Mouse (Mus musculus) monocyte, adult 5-6 weeks (primary cell): ENCODE data around the gene Ryr1. TPM values are rescaled to one million over a fixed set of nuclear protein-coding genes. Genes with fewer than 3 reads are reported as not detected.
"Not testable (repeated sequence)": the region's sequence is repeated elsewhere in the genome, so short reads cannot be mapped to it uniquely, and the experiment has no call there.

Source experiments
- ATAC-seq: fragments of 153-309, 156-312 bp; replicated peaks from 2 replicates; pipeline ENCODE4 v1.8.0; 2017; ENCODE audit warnings: mild to moderate bottlenecking; ENCODE audit not compliant: low TSS enrichment, insufficient number of reproducible peaks, severe bottlenecking, poor library complexity, low FRiP score
- total RNA-seq: library from RNA; stranded (forward); fragments of 200-1000, 200-491, 200-594 nt; gene quantifications from 3 replicates; pipeline ENCODE4 v1.2.3, GENCODE M21; 2017

Ryr1 gene
- total RNA-seq, 1 experiment from 2014 or later = 3.1 TPM

DNA sequence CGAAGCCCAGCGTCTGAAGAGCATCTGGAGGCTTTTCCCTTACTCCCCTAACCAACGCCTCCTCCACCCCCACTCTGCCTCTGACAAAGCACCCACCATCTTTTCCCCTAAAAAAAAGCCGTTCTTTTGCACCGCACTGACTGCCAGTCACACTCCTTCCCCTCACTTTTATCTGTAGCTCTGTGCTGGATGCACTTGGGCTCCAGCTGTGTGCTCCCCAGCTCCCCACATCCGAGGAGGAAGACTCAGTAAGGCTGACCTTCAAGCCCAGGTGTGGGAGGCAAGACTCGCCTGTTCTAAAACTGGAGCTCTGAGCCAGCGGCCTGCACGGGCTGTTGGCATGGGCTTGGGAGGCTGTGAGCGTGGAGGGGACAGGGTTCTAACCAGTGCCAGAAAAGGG is 26.5 kb upstream of the Ryr1 start:
- no peak for ATAC-seq

- no peak for ATAC-seq
Measured at GRCm38 (mm10) chr7:29148771-29149170, 23.8 kb upstream of the Ryr1 start.

GRCm38 (mm10) chr7:29146625-29147367 is 21.8 kb upstream of the Ryr1 start:
- ATAC-seq = no peak

GRCm38 (mm10) chr7:29144006-29144405 is 19.0 kb upstream of the Ryr1 start:
- ATAC-seq = peak; percentile 63

DNA sequence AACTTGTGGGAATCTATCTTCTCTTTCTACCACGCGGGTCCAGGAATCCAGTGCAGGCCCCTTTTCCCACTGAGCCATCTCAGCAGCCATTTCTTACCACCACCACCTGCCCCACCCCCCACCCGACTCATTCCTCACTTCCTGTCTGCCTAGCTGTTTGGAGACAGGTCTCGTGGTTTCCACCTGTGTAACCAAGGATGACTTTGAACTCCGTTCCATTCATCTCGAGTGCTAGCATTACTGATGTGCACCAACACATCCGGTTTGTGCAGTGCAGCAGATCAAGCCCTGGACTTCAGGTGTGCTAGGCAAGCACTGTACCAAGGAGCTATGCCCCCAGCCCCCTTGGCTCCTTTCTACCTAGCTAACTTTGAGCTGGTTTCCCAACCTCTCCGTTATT is 16.4 kb upstream of the Ryr1 start:
- no peak for ATAC-seq

DNA sequence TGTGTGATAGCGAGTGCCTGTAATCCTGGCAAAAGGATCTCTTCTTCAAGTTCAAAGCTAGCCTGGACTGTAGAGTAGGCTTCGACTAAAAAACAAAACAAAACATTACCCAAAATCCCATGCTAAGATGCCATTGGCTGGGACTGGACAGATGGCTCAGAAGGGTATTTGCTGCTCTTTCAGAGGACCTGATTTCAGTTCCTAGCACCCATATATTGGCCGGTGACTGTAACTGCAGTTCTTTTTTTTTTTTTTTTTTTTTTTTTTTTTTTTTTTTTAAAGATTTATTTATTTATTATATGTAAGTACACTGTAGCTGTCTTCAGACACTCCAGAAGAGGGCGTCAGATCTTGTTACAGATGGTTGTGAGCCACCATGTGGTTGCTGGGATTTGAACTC is 14.3 kb upstream of the Ryr1 start:
- ATAC-seq = not testable (repeated sequence)

DNA sequence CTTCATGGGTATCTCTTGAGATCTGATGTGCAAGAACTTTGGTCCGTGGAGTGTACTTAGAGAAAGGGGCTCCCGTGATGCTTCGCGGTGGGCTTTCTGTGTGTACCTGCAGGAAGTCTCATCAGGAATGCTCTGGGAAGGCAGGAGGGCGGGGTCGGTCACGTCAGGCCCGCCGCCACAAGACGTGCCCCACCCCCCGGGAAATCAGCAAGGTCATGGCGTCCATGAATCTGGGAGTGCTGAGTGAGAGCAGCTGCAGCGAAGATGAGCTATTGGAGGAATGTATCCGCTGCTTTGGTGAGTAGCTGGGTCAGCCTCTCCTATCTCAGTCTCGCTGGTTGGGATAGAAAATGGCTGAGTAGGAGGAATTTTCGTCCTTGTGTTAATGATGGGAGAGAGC is 12.4 kb upstream of the Ryr1 start:
- ATAC-seq = no peak

GRCm38 (mm10) chr7:29134693-29135386 is 9.9 kb upstream of the Ryr1 start, which contains the start of gene Rasgrp4:
TSS of gene Rasgrp4 (plus strand) at chr7:29134851.
- peak; percentile 79 for ATAC-seq

GRCm38 (mm10) chr7:29134230-29134629 is 9.3 kb upstream of the Ryr1 start:
- no peak for ATAC-seq

GRCm38 (mm10) chr7:29128725-29129124 is 3.7 kb upstream of the Ryr1 start:
- ATAC-seq = no peak

DNA sequence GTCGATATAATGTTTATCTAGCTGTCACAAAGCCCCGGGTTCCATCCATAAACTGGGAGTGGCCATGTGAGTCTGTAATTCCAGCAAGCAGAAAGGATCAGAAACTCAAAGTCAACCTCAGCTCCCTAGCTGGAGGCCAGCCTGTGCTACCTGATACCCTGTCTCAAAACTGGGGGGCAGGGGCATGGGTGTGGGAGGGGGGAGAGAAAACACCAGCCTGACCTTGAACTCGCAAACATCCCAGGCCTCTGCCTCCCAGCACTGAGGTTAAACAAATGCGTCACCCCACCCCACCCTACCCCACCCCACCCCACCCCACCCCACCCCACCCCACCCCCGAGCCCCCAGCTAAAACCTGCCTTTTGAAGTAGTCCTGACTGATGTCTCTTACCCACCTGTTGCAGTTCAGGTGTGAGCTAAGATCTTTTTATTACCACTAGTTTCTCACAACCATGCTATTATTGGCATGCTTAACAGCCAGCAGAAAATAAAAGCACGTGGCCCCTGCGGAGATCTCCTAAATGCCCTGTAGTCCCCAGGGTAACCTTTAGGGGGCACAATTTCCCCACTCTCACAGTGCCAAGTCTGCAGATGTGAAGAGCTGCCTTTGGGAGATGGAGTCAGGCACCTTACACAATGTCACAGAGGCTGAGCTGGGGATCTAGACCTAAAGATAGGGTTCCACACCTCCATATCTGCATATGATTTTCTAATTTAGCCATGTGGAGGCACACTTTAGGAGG is 1.4 kb upstream of the Ryr1 start:
- peak; percentile 84 for ATAC-seq

DNA sequence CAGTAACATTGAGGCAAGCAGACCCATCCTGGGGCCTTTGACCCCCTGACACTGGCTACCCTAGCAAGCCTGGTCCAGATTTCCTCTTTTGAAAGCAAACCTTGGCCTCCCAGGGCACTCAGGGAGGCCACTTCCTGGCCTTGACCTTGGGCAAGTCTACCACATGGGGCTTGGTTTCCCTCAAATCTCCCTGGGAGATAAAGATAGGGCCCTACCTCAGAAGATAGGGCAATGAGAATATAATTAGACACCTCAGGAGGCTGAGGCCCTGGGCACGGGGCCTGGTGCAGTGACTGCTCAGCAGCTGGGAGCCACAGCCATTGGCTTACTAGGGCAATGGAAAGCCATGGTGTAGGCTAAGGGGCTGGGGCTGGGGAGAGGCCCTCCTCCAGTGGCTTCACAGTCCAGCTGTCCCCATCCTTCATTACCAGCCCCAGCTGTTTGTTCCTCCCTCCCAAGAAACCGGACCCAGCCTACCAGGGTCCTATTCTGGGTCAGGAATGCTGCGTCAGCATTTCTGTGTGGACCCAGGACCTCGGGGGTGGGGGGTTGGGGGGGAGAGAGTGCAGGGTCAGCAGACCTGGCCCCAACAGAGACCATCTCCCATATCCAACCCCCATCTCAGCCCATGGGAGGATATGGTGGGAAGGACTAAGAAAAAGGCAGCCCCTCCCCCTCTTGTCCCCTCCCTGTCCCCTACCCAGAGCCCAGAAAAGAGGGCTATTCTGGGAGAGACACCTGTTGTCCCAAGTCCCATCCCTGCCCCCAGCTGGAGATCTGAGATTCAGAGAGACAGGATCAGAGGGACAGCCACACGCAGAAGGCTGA is 1.2 kb downstream of the Ryr1 start:
- no peak for ATAC-seq

DNA sequence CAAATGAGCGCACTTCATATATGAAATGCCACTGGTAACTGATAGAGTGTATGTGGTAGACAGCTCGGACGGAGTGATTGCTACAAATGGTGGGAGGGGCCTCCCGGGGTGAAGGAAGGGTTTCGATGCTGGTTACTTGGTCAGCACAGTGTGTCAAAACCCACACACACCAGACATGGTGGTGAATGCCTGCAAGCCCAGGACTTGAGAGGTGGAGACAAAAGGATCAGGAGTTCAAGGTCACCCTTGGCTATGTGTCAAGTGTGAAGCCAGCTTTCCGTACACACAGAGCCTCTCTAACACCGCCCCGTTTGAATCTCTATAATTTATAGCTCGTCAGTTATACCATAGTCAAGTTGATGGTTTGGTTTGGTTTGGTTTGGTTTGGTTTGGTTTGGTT is 2.2 kb downstream of the Ryr1 start:
- ATAC-seq = no peak

DNA sequence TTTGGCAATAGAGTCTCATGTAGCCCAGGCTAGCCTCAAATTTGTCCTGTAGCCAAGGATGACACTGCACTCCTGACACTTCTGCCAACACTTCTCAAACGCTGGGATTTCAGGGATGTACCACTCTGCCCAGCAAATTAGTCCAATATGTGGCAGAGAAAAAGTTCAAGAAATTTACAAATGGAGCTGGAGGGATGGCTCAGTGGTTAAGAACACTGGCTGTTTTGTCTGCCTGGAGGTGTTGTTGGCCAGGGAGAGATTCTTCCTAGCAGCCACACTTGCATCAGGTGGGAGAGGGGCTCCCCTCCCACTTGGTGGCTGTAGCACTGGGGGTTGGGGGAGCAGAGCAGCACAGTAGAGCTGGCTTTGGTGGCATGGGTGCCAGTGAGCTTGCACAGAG is 5.5 kb downstream of the Ryr1 start:
- no peak for ATAC-seq

- ATAC-seq = no peak
Measured at GRCm38 (mm10) chr7:29118142-29118851, 6.7 kb downstream of the Ryr1 start.

DNA sequence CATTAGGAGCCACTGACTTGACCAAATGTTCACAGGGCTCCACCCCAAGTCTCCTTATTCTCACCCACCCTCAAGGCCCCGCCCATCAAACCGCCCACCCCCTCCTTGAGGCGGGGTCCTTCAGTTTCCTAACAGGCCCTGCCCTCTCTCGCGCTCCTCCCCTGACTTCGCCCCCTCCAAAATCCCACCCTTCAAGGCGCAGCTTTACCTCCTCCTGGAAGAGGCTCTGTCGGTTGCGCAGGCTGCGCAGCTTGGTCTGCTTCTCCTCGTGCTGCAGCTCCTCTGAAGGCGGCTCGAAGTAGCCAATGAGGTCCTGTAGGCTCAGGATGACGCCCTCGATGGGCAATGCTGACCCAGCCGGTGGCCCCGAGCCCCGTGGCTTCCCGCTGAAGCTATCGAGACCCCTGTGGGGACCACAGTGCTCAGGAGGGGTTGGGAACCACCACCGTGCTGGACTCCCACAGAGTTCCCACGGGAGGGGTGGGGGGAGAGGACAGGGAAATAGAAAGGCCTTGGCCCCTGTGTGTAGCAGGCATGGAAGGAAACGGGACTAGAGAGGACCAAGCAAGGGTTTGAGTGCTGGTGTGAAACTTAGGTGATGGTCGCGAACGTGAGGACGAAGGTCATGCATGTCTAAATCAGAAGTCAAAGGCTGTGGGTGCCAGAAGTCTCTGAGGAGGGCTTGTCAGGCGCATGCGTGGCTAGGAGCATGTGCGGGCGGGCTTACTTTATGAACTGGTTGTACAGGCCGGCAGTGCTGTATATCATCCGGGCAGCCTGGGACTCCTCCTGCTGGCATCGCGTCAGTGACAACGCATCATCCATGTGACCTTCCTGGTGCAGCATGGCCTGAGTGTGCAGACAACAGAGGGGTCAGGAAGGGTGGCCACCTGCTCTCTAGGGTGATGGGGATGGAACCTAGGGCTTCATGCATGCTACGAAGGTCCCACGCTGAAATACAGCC is 15.7 kb downstream of the Ryr1 start:
- ATAC-seq = no peak

DNA sequence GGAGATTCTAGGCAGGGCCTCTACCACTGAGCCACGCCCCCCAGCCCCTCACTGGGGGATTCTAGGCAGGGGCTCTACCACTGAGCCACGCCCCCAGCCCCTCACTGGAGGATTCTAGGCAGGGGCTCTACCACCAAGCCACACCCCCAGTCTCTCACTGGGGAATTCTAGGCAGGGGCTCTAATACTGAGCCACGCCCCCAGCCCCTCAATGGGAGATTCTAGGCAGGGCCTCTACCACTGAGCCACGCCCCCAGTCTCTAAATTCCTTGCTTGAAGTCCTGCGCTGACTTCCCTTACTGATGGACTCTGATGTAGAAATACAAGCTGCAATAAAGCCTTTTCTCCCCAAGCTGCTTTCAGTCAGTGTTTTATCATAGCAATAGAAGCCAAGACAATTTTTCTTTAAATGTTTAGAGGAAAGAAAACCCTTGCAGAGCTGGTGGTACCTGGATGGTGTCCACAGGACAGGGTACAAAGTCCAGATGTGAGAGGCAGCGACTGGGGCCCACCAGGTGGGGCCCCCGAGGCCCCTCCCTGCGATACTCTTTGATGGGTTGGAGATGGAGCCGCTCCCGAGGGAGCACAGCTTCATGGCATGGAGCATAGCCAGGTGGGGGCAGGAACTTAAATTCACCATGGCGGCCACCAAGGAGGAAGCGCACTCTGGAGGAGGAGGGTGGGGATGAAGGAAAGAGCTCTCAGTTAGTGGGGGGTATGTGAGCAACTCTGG is 23.5 kb downstream of the Ryr1 start:
- ATAC-seq = no peak
